Mouse (Mus musculus) heart, postnatal 0 days (tissue): ENCODE data around the gene Slc34a2. TPM values are rescaled to one million over a fixed set of nuclear protein-coding genes. Genes with fewer than 3 reads are reported as not detected.

Experiments
- ATAC-seq: fragments of 200-750 bp; cut with Nextera tagmentation; 2 replicates; pipeline ENCODE4 v1.8.0; 2017; ENCODE audit warnings: low read depth, moderate number of reproducible peaks, moderate library complexity; ENCODE audit not compliant: insufficient read depth
- DNase-seq: peaks from one replicate; pipeline ENCODE4 v3.0.0-alpha.2; 2016; ENCODE audit warnings: low spot score
- H3K27ac ChIP-seq: fragments of 300-500 bp; sonication (generic); 2 replicates; pipeline ENCODE4 v1.5.1; 2014; ENCODE audit warnings: low read depth, mild to moderate bottlenecking
- H3K27me3 ChIP-seq: fragments of 300-500 bp; sonication (generic); 2 replicates; pipeline ENCODE4 v1.6.1; 2014; ENCODE audit warnings: low read length, mixed read lengths; ENCODE audit not compliant: control insufficient read depth, insufficient read depth
- H3K36me3 ChIP-seq: fragments of 300-500 bp; sonication (generic); replicated peaks from 2 replicates; pipeline ENCODE4 v1.6.1; 2014; ENCODE audit warnings: low read length, mixed read lengths; ENCODE audit not compliant: control insufficient read depth, insufficient read depth
- H3K4me1 ChIP-seq: fragments of 300-500 bp; sonication (generic); 2 replicates; pipeline ENCODE4 v1.6.1; 2014; ENCODE audit warnings: antibody characterized with exemption; ENCODE audit not compliant: control insufficient read depth, insufficient read depth
- H3K4me2 ChIP-seq: fragments of 300-500 bp; sonication (generic); 2 replicates; pipeline ENCODE4 v1.6.1; 2014; ENCODE audit warnings: low read depth, mild to moderate bottlenecking, low read length, moderate library complexity
- H3K4me3 ChIP-seq: fragments of 300-500 bp; sonication (generic); 2 replicates; pipeline ENCODE4 v1.5.1; 2014; ENCODE audit warnings: low read depth, low read length
- H3K9ac ChIP-seq: fragments of 300-500 bp; sonication (generic); replicated peaks from 2 replicates; pipeline ENCODE4 v1.6.1; 2014; ENCODE audit warnings: low read depth, low read length, mixed read lengths
- H3K9me3 ChIP-seq: fragments of 300-500 bp; sonication (generic); replicated peaks from 2 replicates; pipeline ENCODE4 v1.6.1; 2016; ENCODE audit warnings: low read length; ENCODE audit not compliant: control insufficient read depth
- CTCF ChIP-seq: IDR thresholded peaks from 2 replicates; pipeline ENCODE4 v1.5.1; 2016; ENCODE audit warnings: antibody characterized with exemption, control low read depth, low read depth
- EP300 ChIP-seq: IDR thresholded peaks from 2 replicates; pipeline ENCODE4 v1.6.1; 2016; ENCODE audit warnings: antibody characterized with exemption, low read depth
- WGBS: fragments of 180-500 bp; shearing (Covaris S2); extraction: QIAGEN DNeasy Blood & Tissue Kit; methylation state at CpG from one replicate; pipeline ENCODE4 v1.1.7; 2014; 5-methylcytosine and 5-hydroxymethylcytosine counted together
- polyA plus RNA-seq: library from polyadenylated mRNA; unstranded; fragments of >200 nt; fragmentation: Nextera tagmentation; extraction: Ambion mirVana; gene quantifications from 2 replicates; pipeline ENCODE4 v1.2.1, GENCODE M21; 2015
- total RNA-seq: library from RNA; depleted of rRNA; stranded (reverse); fragments of >200 nt; gene quantifications from 2 replicates; pipeline ENCODE4 v1.2.3, GENCODE M21; 2014; ENCODE audit warnings: low replicate concordance

Slc34a2 gene
- total and polyA plus RNA-seq, 2 experiments from 2014 or later = 0.19 to 0.34 TPM

DNA sequence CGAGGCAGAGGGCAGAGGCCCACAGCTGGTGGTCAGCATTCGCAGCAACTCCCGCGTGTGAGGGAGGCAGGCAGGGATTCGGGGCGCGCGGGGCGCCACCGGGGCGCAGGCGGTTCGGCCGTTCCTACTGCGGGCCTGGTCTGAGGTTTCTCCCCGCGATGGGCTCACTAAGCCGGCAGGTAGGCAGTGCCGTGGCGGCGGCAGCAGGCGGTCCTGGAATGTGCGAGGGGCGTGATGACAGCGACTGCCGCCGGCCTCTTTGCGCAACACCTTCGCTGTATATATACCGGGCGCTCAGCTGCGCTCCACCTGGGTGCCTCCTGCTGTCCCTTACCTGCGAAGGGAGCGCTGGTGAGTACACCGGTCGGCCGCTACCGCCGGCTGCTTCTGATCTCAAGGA lies 11.2 kb downstream of the Slc34a2 start:
- TF ChIP-seq EP300 (no peak), CTCF (no peak)
- Histone ChIP-seq H3K9ac (no peak overlapping the region), H3K36me3 (no peaks in the 10 kb centered on the region), H3K27me3 (peaks cover 26% of the 10 kb centered on the region), H3K4me2 (peak overlapping the region; percentile 39), H3K4me1 (no peaks in the 10 kb centered on the region), H3K4me3 (peak overlapping the region; percentile 22), H3K9me3 (no peaks in the 10 kb centered on the region), H3K27ac (no peak overlapping the region)
- ATAC-seq = no peak
- DNase-seq = no peak
- WGBS = under 1% methylated on average over 39 of the region's 39 CpGs

- TF ChIP-seq EP300 (no peak), CTCF (no peak)
These were observed 13.1 kb downstream of the Slc34a2 start for GRCm38 (mm10) chr5:53050963-53051362.

DNA sequence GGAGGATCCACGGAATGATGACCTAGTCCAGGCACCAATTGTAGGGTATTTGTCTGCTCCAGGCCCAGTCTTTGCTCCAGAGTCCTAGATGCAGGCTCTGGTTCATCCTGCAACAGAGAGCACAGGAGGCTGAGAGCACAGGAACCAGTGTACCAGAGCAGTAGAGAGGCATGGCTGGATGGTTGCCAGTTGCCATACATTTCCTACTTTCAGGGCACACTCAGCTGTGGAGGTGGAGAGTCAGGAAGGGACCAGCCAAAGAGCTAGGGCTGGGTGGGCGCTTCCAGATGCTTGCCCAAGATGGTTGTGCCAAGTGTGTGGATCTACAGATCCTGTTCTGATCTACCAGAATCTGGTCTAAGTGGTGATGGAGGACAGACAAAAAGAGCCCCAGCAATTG lies 15.4 kb downstream of the Slc34a2 start:
- H3K4me1 ChIP-seq = no peaks in the 10 kb centered on the region
- ATAC-seq (no peak), DNase-seq (no peak)
- no peaks in the 10 kb centered on the region for H3K36me3 ChIP-seq
- no peak for TF ChIP-seq EP300
- no peak for TF ChIP-seq CTCF
- no peak overlapping the region for H3K4me3 ChIP-seq
- no peak overlapping the region for H3K9ac ChIP-seq
- no peaks in the 10 kb centered on the region for H3K9me3 ChIP-seq
- 72% methylated on average over 2 of the region's 2 CpGs for WGBS
- peaks cover 20% of the 10 kb centered on the region for H3K27me3 ChIP-seq
- H3K27ac ChIP-seq = no peak overlapping the region
- H3K4me2 ChIP-seq = no peak overlapping the region

More at GRCm38 (mm10) chr5:53050963-53051362, 13.1 kb downstream of the Slc34a2 start:
- Histone ChIP-seq H3K4me2 (no peak overlapping the region), H3K9ac (no peak overlapping the region), H3K9me3 (no peaks in the 10 kb centered on the region), H3K27ac (no peak overlapping the region), H3K27me3 (peaks cover 26% of the 10 kb centered on the region), H3K4me3 (no peak overlapping the region), H3K36me3 (no peaks in the 10 kb centered on the region), H3K4me1 (no peaks in the 10 kb centered on the region)
- ATAC-seq = no peak
- WGBS = 65% methylated on average over 1 of the region's 1 CpGs
- no peak for DNase-seq

DNA sequence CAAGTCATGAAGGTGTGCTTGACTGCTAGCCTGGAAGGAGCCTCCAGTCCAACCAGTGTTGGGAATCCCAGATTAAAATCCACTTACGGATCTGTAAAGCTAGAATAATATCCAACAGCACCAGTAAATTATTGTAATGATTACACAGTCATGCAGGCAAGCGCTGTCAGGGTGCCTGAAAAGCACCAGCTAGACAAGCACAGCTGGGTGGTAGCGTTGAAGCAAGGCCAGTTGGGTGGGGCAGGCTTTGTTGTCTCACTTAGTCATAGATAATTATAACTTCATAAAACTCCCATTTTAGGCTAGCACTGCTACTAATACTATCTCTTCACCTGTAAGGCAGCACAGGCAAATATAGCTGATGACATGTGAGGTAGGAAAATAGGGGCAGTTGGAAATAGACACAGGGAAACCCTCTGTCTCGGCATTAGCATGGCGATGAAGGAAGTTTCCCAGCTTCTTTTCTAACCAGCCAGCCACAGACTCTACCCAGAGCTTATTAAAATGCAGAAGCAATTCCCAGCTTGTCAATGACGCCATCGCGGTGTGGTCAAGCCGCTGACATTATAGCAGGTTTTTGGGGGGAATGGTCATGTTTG lies 23.8 kb downstream of the Slc34a2 start:
- H3K9me3 ChIP-seq = no peaks in the 10 kb centered on the region
- WGBS = 91% methylated on average over 9 of the region's 9 CpGs

GRCm38 (mm10) chr5:53074553-53074952 lies 36.7 kb downstream of the Slc34a2 start:
- no peak for TF ChIP-seq EP300
- TF ChIP-seq CTCF = no peak
- WGBS = 52% methylated on average over 6 of the region's 6 CpGs

More for the DNA sequence above, 23.8 kb downstream of the Slc34a2 start:
- no peaks in the 10 kb centered on the region for H3K4me1 ChIP-seq
- H3K4me2 ChIP-seq = no peak overlapping the region
- H3K27ac ChIP-seq = no peak overlapping the region
- H3K9ac ChIP-seq = no peak overlapping the region
- H3K27me3 ChIP-seq = no peaks in the 10 kb centered on the region
- no peak for ATAC-seq
- no peak for DNase-seq
- TF ChIP-seq CTCF (no peak), EP300 (no peak)
- no peak overlapping the region for H3K4me3 ChIP-seq
- no peaks in the 10 kb centered on the region for H3K36me3 ChIP-seq

GRCm38 (mm10) chr5:53078453-53078852 lies 40.6 kb downstream of the Slc34a2 start:
- no peaks in the 10 kb centered on the region for H3K27me3 ChIP-seq
- WGBS = 33% methylated on average over 4 of the region's 4 CpGs
- ATAC-seq (no peak), DNase-seq (no peak)
- no peak overlapping the region for H3K4me3 ChIP-seq
- TF ChIP-seq EP300 (no peak), CTCF (no peak)
- H3K4me2 ChIP-seq = no peak overlapping the region
- H3K9ac ChIP-seq = no peak overlapping the region
- H3K27ac ChIP-seq = no peak overlapping the region
- H3K36me3 ChIP-seq = no peaks in the 10 kb centered on the region
- no peaks in the 10 kb centered on the region for H3K4me1 ChIP-seq
- no peaks in the 10 kb centered on the region for H3K9me3 ChIP-seq

More at GRCm38 (mm10) chr5:53074553-53074952, 36.7 kb downstream of the Slc34a2 start:
- Histone ChIP-seq H3K27me3 (no peaks in the 10 kb centered on the region), H3K9me3 (no peaks in the 10 kb centered on the region), H3K4me1 (no peaks in the 10 kb centered on the region), H3K4me3 (no peak overlapping the region), H3K27ac (no peak overlapping the region), H3K4me2 (no peak overlapping the region), H3K9ac (no peak overlapping the region), H3K36me3 (no peaks in the 10 kb centered on the region)
- no peak for DNase-seq
- ATAC-seq = no peak
